Mouse (Mus musculus) heart, embryonic 12.5 days (tissue): ENCODE data around the gene Chdh. TPM values are rescaled to one million over a fixed set of nuclear protein-coding genes. Genes with fewer than 3 reads are reported as not detected.

Source experiments
- ATAC-seq: fragments of 200-750 bp; cut with Nextera tagmentation; 2 replicates; pipeline ENCODE4 v1.8.0; 2017; ENCODE audit warnings: moderate TSS enrichment, moderate library complexity; ENCODE audit not compliant: insufficient number of reproducible peaks, low FRiP score
- H3K27ac ChIP-seq: fragments of 300-500 bp; sonication (generic); 2 replicates; pipeline ENCODE4 v1.5.1; 2016; ENCODE audit warnings: mild to moderate bottlenecking, moderate library complexity; ENCODE audit not compliant: poor library complexity, severe bottlenecking
- H3K27me3 ChIP-seq: fragments of 300-500 bp; sonication (generic); replicated peaks from 2 replicates; pipeline ENCODE4 v1.6.1; 2016; ENCODE audit warnings: mild to moderate bottlenecking, moderate library complexity
- H3K36me3 ChIP-seq: fragments of 300-500 bp; sonication (generic); 2 replicates; pipeline ENCODE4 v1.6.1; 2016; ENCODE audit warnings: mild to moderate bottlenecking, moderate library complexity
- H3K4me1 ChIP-seq: fragments of 300-500 bp; sonication (generic); replicated peaks from 2 replicates; pipeline ENCODE4 v1.6.1; 2016; ENCODE audit warnings: mild to moderate bottlenecking
- H3K4me2 ChIP-seq: fragments of 300-500 bp; sonication (generic); 2 replicates; pipeline ENCODE4 v1.6.1; 2016; ENCODE audit warnings: mild to moderate bottlenecking, moderate library complexity
- H3K4me3 ChIP-seq: fragments of 300-500 bp; sonication (generic); 2 replicates; pipeline ENCODE4 v1.5.1; 2016; ENCODE audit warnings: mild to moderate bottlenecking
- H3K9ac ChIP-seq: fragments of 300-500 bp; sonication (generic); 2 replicates; pipeline ENCODE4 v1.6.1; 2016; ENCODE audit warnings: mild to moderate bottlenecking, moderate library complexity
- H3K9me3 ChIP-seq: fragments of 300-500 bp; sonication (generic); replicated peaks from 2 replicates; pipeline ENCODE4 v1.6.1; 2016; ENCODE audit warnings: mild to moderate bottlenecking, moderate library complexity
- WGBS: fragments of 180-500 bp; shearing (Covaris S2); methylation state at CpG from one replicate; pipeline ENCODE4 v1.1.7; 2016; 5-methylcytosine and 5-hydroxymethylcytosine counted together
- polyA plus RNA-seq: library from polyadenylated mRNA; unstranded; fragments of >200 nt; fragmentation: Nextera tagmentation; extraction: Ambion mirVana; gene quantifications from 2 replicates; pipeline ENCODE4 v1.2.1, GENCODE M21; 2016

Gene Chdh
- polyA plus RNA-seq, 1 experiment from 2014 or later: 0.26 TPM

GRCm38 (mm10) chr14:29987739-29988138 lies 21.1 kb upstream of the Chdh start:
- 88% methylated on average over 9 of the region's 9 CpGs for WGBS
- Histone ChIP-seq H3K27me3 (no peaks in the 10 kb centered on the region), H3K4me2 (no peak overlapping the region), H3K9ac (no peak overlapping the region), H3K4me3 (no peak overlapping the region), H3K27ac (no peak overlapping the region), H3K9me3 (no peaks in the 10 kb centered on the region), H3K4me1 (no peaks in the 10 kb centered on the region), H3K36me3 (peaks cover 100% of the 10 kb centered on the region)
- ATAC-seq: no peak

- ATAC-seq: no peak
- Histone ChIP-seq H3K4me2 (no peak overlapping the region), H3K9me3 (no peaks in the 10 kb centered on the region), H3K4me3 (no peak overlapping the region), H3K4me1 (no peaks in the 10 kb centered on the region), H3K27me3 (no peaks in the 10 kb centered on the region), H3K9ac (no peak overlapping the region), H3K36me3 (peaks cover 100% of the 10 kb centered on the region), H3K27ac (no peak overlapping the region)
- 95% methylated on average over 4 of the region's 4 CpGs for WGBS
Observed at GRCm38 (mm10) chr14:29988337-29988736, 20.5 kb upstream of the Chdh start.

- WGBS: 80% methylated on average over 4 of the region's 4 CpGs
- Histone ChIP-seq H3K4me2 (no peak overlapping the region), H3K9me3 (no peaks in the 10 kb centered on the region), H3K36me3 (peaks cover 71% of the 10 kb centered on the region), H3K4me1 (0 out of 2 replicates have a peak, but pooled peaks cover 4% of the 10 kb centered on the region), H3K4me3 (no peak overlapping the region), H3K27me3 (no peaks in the 10 kb centered on the region), H3K9ac (no peak overlapping the region), H3K27ac (no peak overlapping the region)
- ATAC-seq: no peak
Observed at GRCm38 (mm10) chr14:29994976-29995375, 13.8 kb upstream of the Chdh start.

GRCm38 (mm10) chr14:29996000-29996751 lies 12.6 kb upstream of the Chdh start:
- Histone ChIP-seq H3K9ac (no peak overlapping the region), H3K4me2 (no peak overlapping the region), H3K36me3 (peaks cover 59% of the 10 kb centered on the region), H3K4me1 (0 out of 2 replicates have a peak, but pooled peaks cover 4% of the 10 kb centered on the region), H3K27ac (no peak overlapping the region), H3K27me3 (no peaks in the 10 kb centered on the region), H3K4me3 (no peak overlapping the region), H3K9me3 (no peaks in the 10 kb centered on the region)
- ATAC-seq: no peak
- WGBS: 91% methylated on average over 11 of the region's 11 CpGs

GRCm38 (mm10) chr14:29997345-29997744 lies 11.5 kb upstream of the Chdh start:
- no peak for ATAC-seq
- no peak overlapping the region for H3K9ac ChIP-seq
- no peak overlapping the region for H3K27ac ChIP-seq
- peaks cover 47% of the 10 kb centered on the region for H3K36me3 ChIP-seq
- H3K27me3 ChIP-seq: no peaks in the 10 kb centered on the region
- 0 out of 2 replicates have a peak, but pooled peaks cover 4% of the 10 kb centered on the region for H3K4me1 ChIP-seq
- H3K4me3 ChIP-seq: no peak overlapping the region
- H3K9me3 ChIP-seq: no peaks in the 10 kb centered on the region
- H3K4me2 ChIP-seq: no peak overlapping the region

GRCm38 (mm10) chr14:29998747-29999474 lies 9.9 kb upstream of the Chdh start:
- Histone ChIP-seq H3K4me1 (0 out of 2 replicates have a peak, but pooled peaks cover 4% of the 10 kb centered on the region), H3K4me3 (no peak overlapping the region), H3K4me2 (no peak overlapping the region), H3K36me3 (peaks cover 32% of the 10 kb centered on the region), H3K9ac (no peak overlapping the region), H3K9me3 (no peaks in the 10 kb centered on the region), H3K27ac (no peak overlapping the region), H3K27me3 (peaks cover 13% of the 10 kb centered on the region)
- 75% methylated on average over 13 of the region's 13 CpGs for WGBS
- ATAC-seq: no peak

- H3K4me3 ChIP-seq: no peak overlapping the region
- 0 out of 2 replicates have a peak, but pooled peaks cover 4% of the 10 kb centered on the region for H3K4me1 ChIP-seq
- H3K4me2 ChIP-seq: no peak overlapping the region
- 68% methylated on average over 3 of the region's 3 CpGs for whole genome bisulfite sequencing
- H3K36me3 ChIP-seq: peaks cover 26% of the 10 kb centered on the region
- no peak overlapping the region for H3K9ac ChIP-seq
- H3K9me3 ChIP-seq: no peaks in the 10 kb centered on the region
- no peak overlapping the region for H3K27ac ChIP-seq
- H3K27me3 ChIP-seq: peaks cover 13% of the 10 kb centered on the region
- no peak for ATAC-seq
Observed at GRCm38 (mm10) chr14:29999475-29999811, 9.4 kb upstream of the Chdh start.

GRCm38 (mm10) chr14:30009864-30010560 lies 1.2 kb downstream of the Chdh start:
- WGBS: 77% methylated on average over 10 of the region's 10 CpGs
- H3K27me3 ChIP-seq: peaks cover 52% of the 10 kb centered on the region
- peaks cover 13% of the 10 kb centered on the region; the same call in 1 of the 2 replicates for H3K4me1 ChIP-seq
- no peak overlapping the region for H3K9ac ChIP-seq
- H3K9me3 ChIP-seq: no peaks in the 10 kb centered on the region
- no peak overlapping the region for H3K4me3 ChIP-seq
- no peak overlapping the region for H3K4me2 ChIP-seq
- H3K27ac ChIP-seq: no peak overlapping the region
- H3K36me3 ChIP-seq: no peaks in the 10 kb centered on the region
- ATAC-seq: 0 out of 2 replicates have a peak, but pooled peaks have one; percentile 29

- peaks cover 13% of the 10 kb centered on the region; the same call in 1 of the 2 replicates for H3K4me1 ChIP-seq
- H3K4me3 ChIP-seq: no peak overlapping the region
- ATAC-seq: no peak
- no peak overlapping the region for H3K27ac ChIP-seq
- 80% methylated on average over 10 of the region's 10 CpGs for WGBS
- H3K9ac ChIP-seq: no peak overlapping the region
- H3K27me3 ChIP-seq: peaks cover 48% of the 10 kb centered on the region
- H3K36me3 ChIP-seq: no peaks in the 10 kb centered on the region
- H3K4me2 ChIP-seq: no peak overlapping the region
- no peaks in the 10 kb centered on the region for H3K9me3 ChIP-seq
Observed at GRCm38 (mm10) chr14:30011886-30012560, 3.2 kb downstream of the Chdh start.

- 73% methylated on average over 10 of the region's 10 CpGs for WGBS
Observed at GRCm38 (mm10) chr14:30014487-30014886, 5.7 kb downstream of the Chdh start.

More at GRCm38 (mm10) chr14:30014487-30014886, 5.7 kb downstream of the Chdh start:
- no peaks in the 10 kb centered on the region for H3K9me3 ChIP-seq
- no peak overlapping the region for H3K4me3 ChIP-seq
- H3K4me1 ChIP-seq: peaks cover 2% of the 10 kb centered on the region; the same call in 1 of the 2 replicates
- no peak overlapping the region for H3K4me2 ChIP-seq
- no peak overlapping the region for H3K27ac ChIP-seq
- no peak for ATAC-seq
- H3K9ac ChIP-seq: no peak overlapping the region
- H3K36me3 ChIP-seq: no peaks in the 10 kb centered on the region
- peaks cover 24% of the 10 kb centered on the region for H3K27me3 ChIP-seq
